Mouse (Mus musculus) stomach, postnatal 0 days (tissue): ENCODE results near the gene Srebf1.

ENCODE experiments used
- CTCF ChIP-seq: IDR thresholded peaks from 2 replicates; pipeline ENCODE4 v1.5.1; 2016; ENCODE audit warnings: antibody characterized with exemption, low read depth, mild to moderate bottlenecking, moderate library complexity
- EP300 ChIP-seq: optimal IDR thresholded peaks from 2 replicates; pipeline ENCODE3; 2016; ENCODE audit warnings: antibody characterized with exemption

DNA sequence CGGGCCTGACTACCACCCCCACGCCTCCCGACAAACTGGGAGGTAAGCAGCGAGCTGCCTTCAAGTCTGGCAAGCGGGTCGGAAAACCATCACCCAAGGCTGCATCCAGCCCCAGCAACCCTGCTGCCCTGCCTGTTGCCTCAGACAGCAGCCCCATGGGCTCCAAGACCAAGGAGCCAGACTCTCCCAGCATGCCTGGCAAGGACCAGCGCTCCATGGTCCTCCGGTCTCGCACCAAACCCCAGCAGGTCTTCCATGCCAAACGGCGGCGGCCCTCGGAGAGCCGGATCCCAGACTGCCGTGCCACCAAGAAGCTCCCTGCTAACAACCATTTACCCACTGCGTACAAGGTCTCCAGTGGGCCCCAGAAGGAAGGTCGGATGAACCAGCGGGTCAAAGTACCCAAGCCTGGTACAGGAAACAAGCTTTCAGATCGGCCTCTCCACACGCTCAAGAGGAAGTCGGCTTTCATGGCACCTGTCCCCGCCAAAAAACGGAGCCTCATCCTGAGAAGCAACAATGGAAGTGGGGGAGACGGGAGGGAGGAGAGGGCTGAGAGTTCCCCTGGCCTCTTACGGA, 34.0 kb downstream of the Srebf1 start:
- no peak for TF ChIP-seq CTCF
- TF ChIP-seq EP300 = no peak
